ENCODE assay signal across 9 mouse cellular contexts in genomic region chr1:188993218-188993617, GRCm38 (mm10). TPM values are rescaled to one million over a fixed set of nuclear protein-coding genes. Genes with fewer than 3 reads are reported as not detected.
DNase-seq lines count a peak whose midpoint lies in the region; ATAC-seq and TF ChIP-seq lines count a peak whose summit lies in the region.
"Had no signal": no experiment of that assay in that cellular context is flagged by ENCODE, and none has a peak within 500 bp of the region (broad histone marks: within the 10 kb centered on the region; RNA-seq: fewer than 3 reads in every experiment).

No protein-coding gene starts in this region.

- 37% methylated on average over 4 of the region's 4 CpGs for WGBS in kidney, embryonic 15.5 days

- H3K4me1 ChIP-seq in kidney, embryonic 15.5 days = no peaks in the 10 kb centered on the region
- H3K4me1 ChIP-seq in MEL (ENCODE audit: control insufficient read depth in 1 of 2, insufficient read depth in 2 of 2, low read length in 2 of 2) = no peaks in the 10 kb centered on the region
- H3K4me1 ChIP-seq: embryonic facial prominence, embryonic 15.5 days; limb, embryonic 13.5 days had no signal

- peak; percentile 52 for DNase-seq in kidney, adult 9 months
- DNase-seq in MEL (ENCODE audit: low read depth, low spot score) = peak; percentile 63
- peak; percentile 44 for DNase-seq in c-Kit-positive CD71-negative TER-119-negative erythroid progenitor cells, embryonic 14.5 days (ENCODE audit: low read depth)
- DNase-seq in lung, postnatal 10 days = peak; percentile 52
- DNase-seq in thymus, postnatal 25 days = peak; percentile 25

- no peak for TF ChIP-seq POLR2A in MEL (IDR thresholded peaks at IDR 0.05; ENCODE audit: control insufficient read depth in 1 of 2, insufficient read depth in 1 of 2, low read depth in 1 of 2, low read length in 2 of 2, poor library complexity in 1 of 2)

- no peaks in the 10 kb centered on the region for H3K79me2 ChIP-seq in MEL (ENCODE audit: control insufficient read depth, insufficient read depth, low read length, poor library complexity)

- H3K9me3 ChIP-seq in kidney, embryonic 15.5 days (replicated peaks) = no peaks in the 10 kb centered on the region
- no peaks in the 10 kb centered on the region for H3K9me3 ChIP-seq in MEL (replicated peaks; ENCODE audit: insufficient read depth, low read length)
- H3K9me3 ChIP-seq: embryonic facial prominence, embryonic 15.5 days; limb, embryonic 13.5 days had no signal

- no peak overlapping the region for H3K27ac ChIP-seq in kidney, embryonic 15.5 days
- H3K27ac ChIP-seq in MEL (ENCODE audit: control insufficient read depth, low read depth, low read length) = no peak overlapping the region
- H3K27ac ChIP-seq: embryonic facial prominence, embryonic 15.5 days; limb, embryonic 13.5 days had no signal

- peak in 2 of 3 experiments; percentile 55 to 58; a peak in 4 of 6 replicates for TF ChIP-seq CTCF in MEL (IDR thresholded peaks at IDR 0.05 in 2 of 3, conservative IDR thresholded peaks at IDR 0.05 in 1 of 3; ENCODE audit: control insufficient read depth in 1 of 3, insufficient read depth in 1 of 3, low read depth in 2 of 3, low read length in 3 of 3, poor library complexity in 1 of 3, severe bottlenecking in 1 of 3)

- H3K27me3 ChIP-seq in kidney, embryonic 15.5 days = no peaks in the 10 kb centered on the region
- no peaks in the 10 kb centered on the region for H3K27me3 ChIP-seq in MEL (ENCODE audit: control insufficient read depth in 1 of 2, insufficient read depth in 2 of 2, low read length in 2 of 2)
- H3K27me3 ChIP-seq: embryonic facial prominence, embryonic 15.5 days; limb, embryonic 13.5 days had no signal

- no peak overlapping the region for H3K9ac ChIP-seq in kidney, embryonic 15.5 days
- H3K9ac ChIP-seq in MEL (ENCODE audit: control insufficient read depth, low read depth, low read length, poor library complexity, severe bottlenecking) = no peak overlapping the region
- H3K9ac ChIP-seq: embryonic facial prominence, embryonic 15.5 days; limb, embryonic 13.5 days had no signal

- no peak for ATAC-seq in kidney, embryonic 15.5 days (replicated peaks; ENCODE audit: low FRiP score)
- ATAC-seq in inflammation-experienced regulatory T-cells, adult 6 months = peak; percentile 84

- H3K4me2 ChIP-seq in kidney, embryonic 15.5 days = no peak overlapping the region
- H3K4me2 ChIP-seq: embryonic facial prominence, embryonic 15.5 days; limb, embryonic 13.5 days had no signal

- no peak for TF ChIP-seq EP300 in MEL (IDR thresholded peaks at IDR 0.05; ENCODE audit: low read depth in 1 of 2, low read length in 2 of 2)

- H3K36me3 ChIP-seq in kidney, embryonic 15.5 days = peaks cover 84% of the 10 kb centered on the region
- peaks cover 0 to 7% of the 10 kb centered on the region in 2 experiments; a peak in 2 of 4 replicates for H3K36me3 ChIP-seq in MEL (ENCODE audit: control insufficient read depth in 1 of 2, insufficient read depth in 2 of 2, low read length in 2 of 2)

- no peak overlapping the region for H3K4me3 ChIP-seq in kidney, embryonic 15.5 days (replicated peaks)
- no peak overlapping the region for H3K4me3 ChIP-seq in MEL (ENCODE audit: control insufficient read depth in 1 of 2, insufficient read depth in 1 of 2, low read depth in 2 of 2, low read length in 2 of 2)
- H3K4me3 ChIP-seq: embryonic facial prominence, embryonic 15.5 days; limb, embryonic 13.5 days had no signal

- peak; percentile 24 for TF ChIP-seq RAD21 in MEL (IDR thresholded peaks at IDR 0.05; ENCODE audit: low read depth, low read length)

TF ChIP-seq in MEL, 35 proteins besides CTCF, POLR2A, EP300 and RAD21:
- TF ChIP-seq SMC3 (IDR thresholded peaks at IDR 0.05; ENCODE audit: low read depth, low read length) (peak; percentile 28; the same call in 1 of the 2 replicates), ZC3H11A (IDR thresholded peaks at IDR 0.05; ENCODE audit: low read depth, low read length) (no peak)

RNA-seq across cellular contexts. Expression of gene Kctd3, which starts 14.4 kb away (rescaled TPM):
- 28.5 and 29.0 TPM in 2 replicates for polyA plus RNA-seq in kidney, embryonic 15.5 days (2015; fragmentation: Nextera tagmentation; extraction: Ambion mirVana)
- 26.8 and 27.7 TPM in 2 replicates for total RNA-seq in MEL (2012; rRNA removed)
- polyA plus RNA-seq in MEL (2012; ENCODE audit: insufficient read depth in 1 of 2, insufficient read length in 2 of 2, low read depth in 1 of 2, low replicate concordance in 2 of 2, missing spikeins in 1 of 2) = 10 to 100 TPM in 1 of 2 experiments, not detected in 1; 42.3 TPM
- polyA plus RNA-seq in inflammation-experienced regulatory T-cells, adult 6 months (2017; shearing (Covaris generic)) = 10 to 100 TPM in 1 of 3 experiments, 1 to 10 TPM in 2; 3.7 to 11.3 (median 7.7) TPM
